Mouse (Mus musculus): ENCODE measurements around the gene Ctnna3.

GRCm38 (mm10) chr10:63410162-63410956 lies 19.5 kb upstream of the Ctnna3 start:
- no peak for TF ChIP-seq CTCF (IDR thresholded peaks at IDR 0.05; ENCODE audit: extremely low read depth, insufficient read depth, low read length)
- TF ChIP-seq POLR2A (IDR thresholded peaks at IDR 0.05; ENCODE audit: extremely low read depth, insufficient read depth, low read length), result no peak
